Mouse (Mus musculus): ENCODE data around the gene Atg10. TPM values are rescaled to one million over a fixed set of nuclear protein-coding genes. Genes with fewer than 3 reads are reported as not detected.
"Not testable (repeated sequence)": the region's sequence is repeated elsewhere in the genome, so short reads cannot be mapped to it uniquely, and the experiment has no call there.

Gene Atg10
- polyA plus RNA-seq, 1 experiment from 2014 or later = 4.1 TPM

- H3K36me3 ChIP-seq = peaks cover 29% of the 10 kb centered on the region
- H3K9ac ChIP-seq = no peak overlapping the region
- no peaks in the 10 kb centered on the region for H3K27me3 ChIP-seq
- DNase-seq = no peak
- no peaks in the 10 kb centered on the region for H3K9me3 ChIP-seq (replicated peaks)
- H3K4me2 ChIP-seq = no peak overlapping the region
- ATAC-seq (ENCODE audit: low read depth) = no peak
- peak overlapping the region; percentile 34; the same call in 1 of the 2 replicates for H3K27ac ChIP-seq
- no peak overlapping the region for H3K4me3 ChIP-seq (replicated peaks)
- peaks cover 36% of the 10 kb centered on the region for H3K4me1 ChIP-seq (replicated peaks)
- 31% methylated on average over 5 of the region's 5 CpGs for WGBS (ENCODE audit: insufficient replicate concordance)
Observed at GRCm38 (mm10) chr13:90926938-90927633, 296.7 kb downstream of the Atg10 start.

- no peak for ATAC-seq (ENCODE audit: low read depth)
- DNase-seq = no peak
- Histone ChIP-seq H3K9me3 (replicated peaks) (no peaks in the 10 kb centered on the region), H3K27ac (peak overlapping the region; percentile 43; the same call in 1 of the 2 replicates), H3K9ac (no peak overlapping the region), H3K4me1 (replicated peaks) (peaks cover 38% of the 10 kb centered on the region), H3K4me2 (no peak overlapping the region), H3K27me3 (no peaks in the 10 kb centered on the region), H3K36me3 (peaks cover 29% of the 10 kb centered on the region), H3K4me3 (replicated peaks) (no peak overlapping the region)
- WGBS (ENCODE audit: insufficient replicate concordance) = 35% methylated on average over 7 of the region's 7 CpGs
Observed at GRCm38 (mm10) chr13:90926125-90926765, 297.5 kb downstream of the Atg10 start.

- no peak for DNase-seq
- Histone ChIP-seq H3K4me3 (replicated peaks) (peak overlapping the region; percentile 5; the same call in 1 of the 2 replicates), H3K9me3 (replicated peaks) (no peaks in the 10 kb centered on the region), H3K36me3 (peaks cover 29% of the 10 kb centered on the region), H3K27ac (peak overlapping the region; percentile 47), H3K4me2 (peak overlapping the region; percentile 23), H3K9ac (peak overlapping the region; percentile 29; the same call in 1 of the 2 replicates), H3K4me1 (replicated peaks) (peaks cover 38% of the 10 kb centered on the region), H3K27me3 (no peaks in the 10 kb centered on the region)
- ATAC-seq (ENCODE audit: low read depth) = no peak
- WGBS (ENCODE audit: insufficient replicate concordance) = 76% methylated on average over 5 of the region's 5 CpGs
Observed at GRCm38 (mm10) chr13:90925191-90925590, 298.6 kb downstream of the Atg10 start.

- no peak for DNase-seq
- peak overlapping the region; percentile 75 for H3K4me2 ChIP-seq
- ATAC-seq (ENCODE audit: low read depth) = no peak
- H3K27ac ChIP-seq = peak overlapping the region; percentile 75
- H3K4me3 ChIP-seq (replicated peaks) = peak overlapping the region; percentile 87
- WGBS (ENCODE audit: insufficient replicate concordance) = 9% methylated on average over 9 of the region's 9 CpGs
- peaks cover 41% of the 10 kb centered on the region for H3K4me1 ChIP-seq (replicated peaks)
- H3K9ac ChIP-seq = peak overlapping the region; percentile 90
- no peaks in the 10 kb centered on the region for H3K27me3 ChIP-seq
- H3K36me3 ChIP-seq = peaks cover 29% of the 10 kb centered on the region
- no peaks in the 10 kb centered on the region for H3K9me3 ChIP-seq (replicated peaks)
Observed at GRCm38 (mm10) chr13:90924072-90924471, 299.7 kb downstream of the Atg10 start.

- H3K4me2 ChIP-seq = peak overlapping the region; percentile 75
- ATAC-seq (ENCODE audit: low read depth); H3K27me3 ChIP-seq; DNase-seq; H3K9me3 ChIP-seq (replicated peaks): not testable (repeated sequence)
- WGBS (ENCODE audit: insufficient replicate concordance) = 0% methylated on average over 13 of the region's 13 CpGs
- H3K4me3 ChIP-seq (replicated peaks) = peak overlapping the region; percentile 87
- H3K36me3 ChIP-seq = peaks cover 29% of the 10 kb centered on the region
- peaks cover 41% of the 10 kb centered on the region for H3K4me1 ChIP-seq (replicated peaks)
- H3K9ac ChIP-seq = peak overlapping the region; percentile 90
- peak overlapping the region; percentile 75 for H3K27ac ChIP-seq
Observed at GRCm38 (mm10) chr13:90923617-90924016, 300.2 kb downstream of the Atg10 start.

- Histone ChIP-seq H3K27ac (peak within 1 kb of the TSS; percentile 75), H3K4me2 (peak within 1 kb of the TSS; percentile 75), H3K27me3 (no peaks in the 10 kb centered on the region), H3K4me1 (replicated peaks) (peaks cover 40% of the 10 kb centered on the region), H3K4me3 (replicated peaks) (peak within 1 kb of the TSS; percentile 87), H3K36me3 (peaks cover 27% of the 10 kb centered on the region), H3K9ac (peak within 1 kb of the TSS; percentile 90), H3K9me3 (replicated peaks) (no peaks in the 10 kb centered on the region)
- under 1% methylated on average over 57 of the region's 57 CpGs for WGBS (ENCODE audit: insufficient replicate concordance)
- ATAC-seq (ENCODE audit: low read depth) (peak; percentile 97), DNase-seq (peak; percentile 87)
Observed at GRCm38 (mm10) chr13:90922751-90923612, 300.8 kb downstream of the Atg10 start, which contains the start of gene Rps23. Gene Rps23 (plus strand): TSS chr13:90922958.

GRCm38 (mm10) chr13:90914721-90915120 is 309.0 kb downstream of the Atg10 start:
- Histone ChIP-seq H3K9ac (no peak overlapping the region), H3K27me3 (no peaks in the 10 kb centered on the region), H3K36me3 (no peaks in the 10 kb centered on the region), H3K4me3 (replicated peaks) (no peak overlapping the region), H3K4me2 (no peak overlapping the region), H3K27ac (no peak overlapping the region), H3K9me3 (replicated peaks) (no peaks in the 10 kb centered on the region), H3K4me1 (replicated peaks) (no peaks in the 10 kb centered on the region)
- 63% methylated on average over 4 of the region's 4 CpGs for WGBS (ENCODE audit: insufficient replicate concordance)
- ATAC-seq (ENCODE audit: low read depth) (no peak), DNase-seq (no peak)

GRCm38 (mm10) chr13:90913675-90914192 is 310.0 kb downstream of the Atg10 start:
- no peaks in the 10 kb centered on the region for H3K4me1 ChIP-seq (replicated peaks)
- no peaks in the 10 kb centered on the region for H3K9me3 ChIP-seq (replicated peaks)
- no peak for ATAC-seq (ENCODE audit: low read depth)
- H3K36me3 ChIP-seq = no peaks in the 10 kb centered on the region
- 57% methylated on average over 7 of the region's 7 CpGs for WGBS (ENCODE audit: insufficient replicate concordance)
- no peak overlapping the region for H3K4me2 ChIP-seq
- H3K27ac ChIP-seq = no peak overlapping the region
- H3K27me3 ChIP-seq = no peaks in the 10 kb centered on the region
- no peak overlapping the region for H3K4me3 ChIP-seq (replicated peaks)
- DNase-seq = no peak
- H3K9ac ChIP-seq = no peak overlapping the region

- Histone ChIP-seq H3K4me1 (replicated peaks) (no peaks in the 10 kb centered on the region), H3K9ac (no peak overlapping the region), H3K27ac (no peak overlapping the region), H3K4me2 (no peak overlapping the region), H3K9me3 (replicated peaks) (no peaks in the 10 kb centered on the region), H3K27me3 (no peaks in the 10 kb centered on the region), H3K36me3 (no peaks in the 10 kb centered on the region), H3K4me3 (replicated peaks) (no peak overlapping the region)
- ATAC-seq (ENCODE audit: low read depth) = no peak
- DNase-seq = no peak
- WGBS (ENCODE audit: insufficient replicate concordance) = 78% methylated on average over 17 of the region's 17 CpGs
Observed at GRCm38 (mm10) chr13:90912760-90913674, 310.8 kb downstream of the Atg10 start.

GRCm38 (mm10) chr13:90907376-90907775 is 316.4 kb downstream of the Atg10 start:
- Histone ChIP-seq H3K9ac (no peak overlapping the region), H3K4me3 (replicated peaks) (no peak overlapping the region), H3K27me3 (no peaks in the 10 kb centered on the region), H3K4me1 (replicated peaks) (no peaks in the 10 kb centered on the region), H3K27ac (no peak overlapping the region), H3K9me3 (replicated peaks) (no peaks in the 10 kb centered on the region), H3K36me3 (no peaks in the 10 kb centered on the region), H3K4me2 (no peak overlapping the region)
- ATAC-seq (ENCODE audit: low read depth) (no peak), DNase-seq (no peak)
- 75% methylated on average over 12 of the region's 12 CpGs for WGBS (ENCODE audit: insufficient replicate concordance)

Data from liver, embryonic 13.5 days (tissue).